19 mouse cellular contexts compared by ENCODE assay signal in genomic region chr19:41165914-41166235, GRCm38 (mm10). TPM values are rescaled to one million over a fixed set of nuclear protein-coding genes. Genes with fewer than 3 reads are reported as not detected.
"Had no signal": no experiment of that assay in that cellular context is flagged by ENCODE, and none has a peak within 500 bp of the region (broad histone marks: within the 10 kb centered on the region; RNA-seq: fewer than 3 reads in every experiment).

No protein-coding gene starts in this region.

- H3K4me1 ChIP-seq: limb, embryonic 12.5 days; liver, embryonic 13.5 days; lung, embryonic 15.5 days; megakaryocyte, embryonic 14.5 days had no signal

- H3K27me3 ChIP-seq: limb, embryonic 12.5 days; liver, embryonic 13.5 days; lung, embryonic 15.5 days; neural tube, embryonic 12.5 days had no signal

- H3K36me3 ChIP-seq: limb, embryonic 12.5 days; liver, embryonic 13.5 days; lung, embryonic 15.5 days; neural tube, embryonic 12.5 days had no signal

- H3K9me3 ChIP-seq: limb, embryonic 12.5 days; liver, embryonic 13.5 days; lung, embryonic 15.5 days; megakaryocyte, embryonic 14.5 days; neural tube, embryonic 12.5 days had no signal

- H3K4me3 ChIP-seq: limb, embryonic 12.5 days; liver, embryonic 13.5 days; lung, embryonic 15.5 days; megakaryocyte, embryonic 14.5 days; myocyte; neural tube, embryonic 12.5 days had no signal

- DNase-seq: kidney, adult 11 months; kidney, adult 9 months; kidney, postnatal 36 days; liver; liver, embryonic 13.5 days; liver, postnatal 0 days; lung, postnatal 14 days; retina, postnatal 1 day; right cerebral cortex, postnatal 4 days; spleen, adult 18-20 months; thymus, adult 18-20 months; thymus, postnatal 14 days had no signal

- H3K4me2 ChIP-seq: limb, embryonic 12.5 days; liver, embryonic 13.5 days; lung, embryonic 15.5 days; neural tube, embryonic 12.5 days had no signal

- H3K27ac ChIP-seq: kidney, postnatal 0 days; limb, embryonic 12.5 days; liver, embryonic 13.5 days; lung, embryonic 15.5 days; macrophage; neural tube, embryonic 12.5 days had no signal

- H3K9ac ChIP-seq: limb, embryonic 12.5 days; liver, embryonic 13.5 days; liver, postnatal 0 days; lung, embryonic 15.5 days; neural tube, embryonic 12.5 days had no signal

- ATAC-seq: liver, postnatal 0 days had no signal

RNA-seq across cellular contexts. Expression of gene Tll2, which starts 40.8 kb away (rescaled TPM):
- polyA plus RNA-seq: kidney, postnatal 0 days; liver, embryonic 13.5 days; liver, postnatal 0 days; lung, embryonic 15.5 days; macrophage; myocyte had no signal
